Mouse (Mus musculus) thymus, postnatal 4 days (tissue): ENCODE measurements around the gene Rps6ka5.

Source experiments
- DNase-seq: peaks from one replicate; pipeline ENCODE4 v3.0.0; 2021

The Rps6ka5 gene

DNA sequence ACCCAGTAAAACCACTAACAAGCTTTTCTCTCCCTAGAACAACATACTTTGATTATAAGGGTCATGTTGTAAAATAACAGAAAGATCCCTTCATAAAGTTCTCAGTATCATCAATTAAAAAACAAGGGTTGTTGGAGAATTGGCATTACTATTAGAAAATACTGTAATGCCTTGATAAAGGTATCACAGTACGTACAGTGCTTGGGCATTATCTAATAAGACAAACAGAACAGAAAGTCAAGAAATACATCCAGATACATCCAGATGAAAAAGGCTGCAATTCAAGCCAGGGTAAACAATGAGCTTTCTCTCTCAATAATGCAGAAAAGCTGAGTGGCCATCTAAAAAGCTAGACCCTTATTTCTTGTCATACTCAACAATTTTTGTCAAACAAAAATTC, 84.8 kb downstream of the Rps6ka5 start:
- DNase-seq: no peak

DNA sequence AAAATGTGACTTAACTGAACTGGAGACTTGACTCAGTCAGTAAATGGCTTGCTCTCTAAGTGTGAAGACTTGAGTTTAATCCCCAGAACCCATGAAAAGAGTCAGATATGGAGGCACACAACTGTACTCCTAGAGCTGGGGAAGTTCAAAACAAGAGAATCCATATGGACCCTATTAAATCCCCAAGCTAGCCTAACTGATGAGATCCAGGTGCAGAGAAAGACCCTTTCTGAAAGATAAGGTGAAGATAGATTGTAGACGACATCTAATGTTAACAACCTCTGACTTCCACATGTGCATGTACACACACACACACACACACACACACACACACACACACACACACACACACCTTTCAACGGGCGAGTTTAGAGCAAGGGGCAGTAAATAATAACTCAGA, 86.1 kb downstream of the Rps6ka5 start:
- no peak for DNase-seq

DNA sequence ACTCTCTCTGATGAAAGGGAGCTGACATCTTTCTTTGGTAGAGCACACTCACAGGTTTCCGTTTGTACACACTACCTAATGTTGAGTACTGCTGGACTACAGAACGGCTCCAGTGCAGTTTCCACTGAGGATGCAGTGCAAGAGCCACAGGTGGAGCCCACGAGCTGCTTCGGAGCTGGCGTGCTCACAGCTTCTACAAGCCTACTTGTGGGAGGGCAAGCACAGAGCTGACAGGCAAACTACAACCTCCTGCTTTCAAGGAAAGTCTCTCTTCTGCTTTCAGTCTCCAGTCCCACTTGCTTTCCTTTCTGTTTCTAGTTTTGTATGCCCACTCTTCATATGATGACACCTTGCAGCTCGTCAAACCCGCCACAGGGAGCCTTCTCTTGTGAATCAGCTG, 87.1 kb downstream of the Rps6ka5 start:
- DNase-seq: peak; percentile 72

GRCm38 (mm10) chr12:100637886-100638285, 88.9 kb downstream of the Rps6ka5 start:
- no peak for DNase-seq

DNA sequence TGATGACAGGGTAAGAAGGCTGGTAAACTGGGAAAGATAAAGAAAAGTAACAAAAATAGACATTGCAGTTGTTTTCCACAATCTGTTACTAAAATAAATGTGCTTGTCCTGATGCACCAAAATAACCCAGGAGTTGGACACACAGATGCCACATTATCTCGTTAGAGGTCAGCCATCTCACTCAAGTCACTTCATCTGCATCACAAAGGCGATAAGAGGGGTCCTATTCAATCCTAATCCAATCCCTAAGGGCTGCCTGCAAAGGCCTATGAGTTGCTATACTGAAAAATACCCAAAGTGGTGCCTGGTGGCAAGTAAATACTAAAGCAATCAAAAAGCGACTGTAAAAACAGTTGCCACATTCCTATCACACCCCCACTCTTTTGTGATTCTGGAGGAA, 90.0 kb downstream of the Rps6ka5 start:
- no peak for DNase-seq

DNA sequence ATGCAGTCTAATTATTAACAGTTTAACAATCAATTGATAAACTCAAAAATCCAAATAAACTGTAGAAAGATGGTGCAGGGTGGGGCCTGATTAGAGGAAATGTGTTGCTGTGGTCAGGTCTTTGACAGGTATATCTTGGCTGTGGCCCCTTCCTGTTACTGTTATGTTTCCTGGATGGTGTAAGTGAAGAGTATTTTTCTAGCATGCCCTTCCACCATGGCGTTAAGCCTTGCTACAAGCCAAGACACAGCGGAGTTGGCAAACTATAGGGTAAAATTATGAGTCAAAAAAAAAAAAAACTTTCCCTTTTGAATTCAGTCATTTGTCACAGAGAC, 90.5 kb downstream of the Rps6ka5 start:
- DNase-seq: no peak

- DNase-seq: no peak
Observed at GRCm38 (mm10) chr12:100635601-100636298, 91.0 kb downstream of the Rps6ka5 start.

DNA sequence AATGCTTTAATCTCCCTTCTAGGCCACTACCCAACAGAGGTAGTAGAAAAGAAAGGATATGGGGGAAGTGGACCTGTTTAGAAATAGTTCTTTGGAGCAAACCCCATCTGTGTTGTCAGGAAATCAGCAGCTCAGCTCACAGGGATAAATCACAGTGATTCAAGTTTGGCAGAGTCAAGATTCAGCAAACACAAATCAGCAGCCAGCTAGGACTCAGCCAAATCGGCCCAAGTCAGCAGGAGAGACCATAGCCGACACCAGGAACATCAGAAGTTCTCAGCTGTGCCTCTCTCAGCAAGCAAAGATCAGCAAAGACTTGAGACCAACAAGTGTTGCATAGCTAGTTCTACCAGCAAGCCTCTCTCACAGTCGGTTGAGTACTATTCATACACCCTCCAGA, 93.6 kb downstream of the Rps6ka5 start:
- no peak for DNase-seq

- DNase-seq: no peak
Observed at GRCm38 (mm10) chr12:100631286-100631685, 95.5 kb downstream of the Rps6ka5 start.

DNA sequence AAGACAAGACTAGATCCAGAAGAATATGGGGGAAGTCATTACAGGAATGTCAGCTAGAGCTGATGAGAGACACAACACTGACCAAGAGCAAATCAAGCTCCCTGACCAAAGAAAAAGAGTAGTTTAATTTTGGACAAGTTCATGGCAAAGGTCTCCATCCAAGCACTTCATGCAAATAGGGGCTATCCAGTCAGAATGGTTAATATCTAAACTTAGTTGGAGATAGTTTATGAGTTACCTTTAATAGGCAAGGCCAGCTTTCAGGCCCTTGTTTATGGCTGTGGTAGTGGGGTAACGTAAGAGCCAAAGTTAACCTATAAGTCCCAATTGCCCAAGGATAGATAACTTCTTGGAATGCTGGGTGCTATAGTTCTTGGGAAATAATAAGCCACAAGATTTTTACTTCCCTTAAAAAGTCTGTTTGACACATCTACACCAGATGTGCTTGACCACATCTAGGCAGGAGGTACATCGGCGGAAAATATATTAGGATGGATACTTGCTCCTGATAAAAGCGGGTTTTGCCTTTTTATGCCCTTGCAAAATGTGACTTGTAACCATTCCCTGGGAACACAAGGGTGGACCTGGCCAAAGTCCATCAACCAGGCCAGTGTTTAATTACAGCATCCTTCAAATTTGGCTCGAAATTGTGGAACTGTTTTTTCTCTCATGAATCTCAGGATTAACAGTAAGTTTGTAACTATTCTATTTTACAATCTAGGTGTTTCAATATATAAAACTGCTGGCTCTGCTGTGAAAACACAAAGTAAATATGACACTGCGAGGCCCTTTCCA, 97.5 kb downstream of the Rps6ka5 start:
- no peak for DNase-seq

DNA sequence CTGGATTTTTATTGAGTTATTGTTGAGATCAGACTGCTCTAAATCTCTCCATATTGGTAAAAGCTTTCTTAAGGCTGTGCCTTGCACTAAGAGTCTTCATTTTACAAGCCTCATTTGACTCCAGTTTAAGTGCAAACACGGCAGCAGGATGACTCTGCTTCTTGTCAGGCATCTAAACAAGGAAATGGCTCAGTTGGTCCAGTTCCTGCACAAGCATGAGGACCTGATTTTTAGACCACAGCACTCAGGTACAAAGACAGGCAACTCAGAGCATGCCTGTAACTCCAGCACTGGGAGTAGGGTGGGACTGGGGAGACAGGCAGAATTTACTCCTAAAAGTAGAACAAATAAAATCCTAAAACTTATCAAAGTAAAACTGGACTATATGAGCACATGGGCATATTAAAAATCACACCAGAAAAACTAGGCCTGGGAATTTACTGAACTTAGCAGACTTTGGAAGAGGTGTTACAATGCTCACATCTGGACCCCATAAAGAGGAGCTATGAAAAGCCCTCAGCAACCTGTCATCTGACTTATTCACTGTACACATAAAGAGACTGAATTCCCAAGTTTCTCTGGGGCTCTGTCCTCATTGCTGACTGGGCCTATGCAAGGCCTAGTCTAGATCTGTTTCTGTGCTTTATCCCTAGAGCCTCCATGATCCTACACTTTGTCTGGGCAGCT, 99.6 kb downstream of the Rps6ka5 start:
- DNase-seq: no peak

DNA sequence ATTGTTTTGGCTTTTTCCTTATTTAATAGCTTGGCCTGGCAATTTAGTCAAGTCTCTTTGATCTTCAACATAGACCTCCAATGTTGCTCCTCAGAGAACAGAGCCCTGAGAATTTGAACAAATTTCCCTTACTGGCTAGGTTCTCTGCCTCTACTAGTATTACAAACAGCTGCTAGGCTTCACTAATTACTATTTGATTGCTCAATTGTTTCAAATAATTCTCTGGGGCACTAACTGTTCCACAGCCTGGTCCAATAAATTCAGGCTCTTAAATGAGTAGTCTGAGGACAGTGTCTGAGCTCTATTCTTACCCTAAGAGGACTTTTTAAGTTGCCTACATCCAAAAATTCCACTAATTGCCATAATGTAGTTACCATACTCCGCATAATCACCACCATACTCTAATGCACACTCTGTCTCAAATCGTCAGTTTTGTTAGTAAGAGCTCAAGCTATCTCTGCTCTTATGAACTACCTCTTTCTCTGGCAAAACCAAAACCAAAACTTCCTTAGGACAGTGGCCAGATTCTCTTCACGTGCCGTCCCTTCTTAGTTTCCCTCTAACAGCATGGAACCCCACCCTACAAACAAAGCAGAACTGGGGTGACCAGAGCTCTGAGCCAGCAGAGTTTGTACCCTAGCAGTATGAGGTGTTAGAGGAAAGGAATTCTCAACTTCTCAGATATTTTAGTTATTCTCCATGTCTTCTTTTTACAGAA, 100.4 kb downstream of the Rps6ka5 start:
- no peak for DNase-seq

DNA sequence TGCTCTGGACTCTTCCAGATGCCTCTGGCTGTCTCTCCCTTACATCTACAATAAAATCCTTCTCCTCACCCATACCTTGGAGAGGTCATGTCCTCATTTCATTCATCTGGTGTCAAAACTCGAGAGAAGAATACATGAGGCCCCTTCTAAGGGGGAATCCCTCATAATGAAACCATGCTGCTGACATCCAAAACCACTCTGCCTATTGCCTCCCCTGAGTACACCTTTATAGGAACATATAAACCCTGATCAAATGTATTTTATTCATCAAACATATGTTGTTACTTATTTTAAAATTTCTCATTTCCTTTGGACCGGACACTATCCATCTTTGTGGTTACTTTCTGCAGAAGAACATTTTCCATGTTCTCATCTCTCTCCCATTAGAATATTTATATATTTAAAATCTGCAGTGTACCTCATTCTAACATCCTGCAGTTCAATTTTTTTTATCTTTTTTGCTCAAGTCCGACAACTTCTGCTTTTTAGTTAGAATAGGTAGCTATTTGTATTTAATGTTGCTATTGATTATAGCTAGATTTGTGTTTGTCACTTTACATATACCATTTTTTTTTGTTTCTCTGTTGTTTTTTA, 101.8 kb downstream of the Rps6ka5 start:
- DNase-seq: no peak

GRCm38 (mm10) chr12:100615251-100615650, 111.5 kb downstream of the Rps6ka5 start:
- DNase-seq: no peak

DNA sequence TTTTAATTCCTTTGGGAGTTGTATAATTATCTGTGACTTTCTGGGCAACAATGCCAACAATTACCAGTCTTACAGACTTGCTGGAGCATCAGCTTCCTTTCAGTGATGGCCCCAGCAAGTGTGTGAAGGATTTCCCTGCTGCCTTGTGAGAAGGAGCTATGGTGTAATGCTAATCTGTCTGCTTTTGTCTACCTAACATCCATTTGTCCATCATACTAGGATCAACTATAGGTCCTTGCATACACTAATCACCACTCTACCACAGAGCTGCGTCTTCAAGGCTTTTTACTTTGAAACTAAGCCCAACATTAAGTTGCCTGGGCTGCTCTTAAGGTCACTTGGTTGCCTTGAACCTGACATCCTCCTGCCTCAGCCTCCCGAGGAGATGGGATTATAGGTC, 112.9 kb downstream of the Rps6ka5 start:
- DNase-seq: no peak

DNA sequence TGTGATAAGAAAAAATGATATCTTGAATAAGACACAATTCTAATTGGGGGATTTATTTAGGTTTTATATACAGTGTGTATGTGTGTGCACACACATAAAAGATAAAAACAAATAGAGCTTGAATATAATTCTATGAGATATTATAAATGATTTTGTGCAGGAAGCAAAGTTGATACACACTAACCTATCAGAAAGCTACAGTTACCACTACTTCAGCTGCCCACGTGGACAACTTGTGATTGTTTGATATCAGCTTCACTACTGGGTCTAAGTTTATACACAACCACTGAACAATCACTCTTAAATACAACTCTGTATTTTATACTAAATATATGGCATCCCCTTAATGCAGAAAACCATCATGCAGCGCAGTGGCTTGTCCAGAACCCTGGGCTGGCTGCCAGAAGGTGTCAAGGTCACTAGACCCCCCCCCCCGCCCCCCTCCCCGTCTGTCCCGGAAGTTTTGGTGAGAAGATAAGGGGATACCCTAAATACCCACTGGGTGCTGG, 113.5 kb downstream of the Rps6ka5 start:
- DNase-seq: no peak

DNA sequence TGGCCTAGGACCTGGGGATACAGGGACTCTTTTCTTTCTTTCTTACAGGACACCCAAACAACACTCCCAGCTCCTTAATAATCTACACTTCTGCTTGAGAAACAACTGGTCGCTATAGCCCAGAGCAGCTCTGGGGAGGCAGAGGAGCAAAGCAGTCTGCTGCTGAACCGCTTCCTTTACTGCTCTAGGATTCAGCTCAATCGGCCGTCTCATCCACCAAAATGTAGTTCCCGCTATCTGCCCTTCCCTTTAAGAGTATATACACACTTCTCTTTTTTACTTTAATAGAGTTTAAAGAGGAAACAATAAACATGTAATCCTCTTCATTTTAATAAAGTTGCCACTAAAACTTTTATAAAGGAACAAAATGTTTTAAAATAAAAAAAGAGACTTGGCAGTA, 117.0 kb downstream of the Rps6ka5 start:
- DNase-seq: no peak

GRCm38 (mm10) chr12:100609064-100609463, 117.7 kb downstream of the Rps6ka5 start:
- no peak for DNase-seq

DNA sequence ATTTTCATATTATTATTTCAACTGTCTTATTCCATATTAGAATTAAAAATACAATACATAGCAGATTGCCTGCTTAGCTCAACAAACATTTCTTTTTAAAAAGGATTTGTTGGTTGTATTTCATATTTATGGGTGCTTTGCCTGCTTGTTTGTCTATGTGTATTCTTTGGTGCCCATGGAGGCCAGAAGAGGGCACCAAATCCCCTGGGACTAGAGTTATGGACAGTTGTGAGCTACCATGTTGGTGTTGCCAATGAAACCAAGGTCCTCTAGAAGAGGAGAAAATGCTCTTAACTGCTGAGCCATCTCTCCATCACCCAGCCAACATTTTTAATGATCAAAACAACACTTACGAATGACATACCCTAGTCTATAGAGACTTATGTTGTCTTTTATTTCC, 120.0 kb downstream of the Rps6ka5 start:
- DNase-seq: peak; percentile 64

- no peak for DNase-seq
Observed at GRCm38 (mm10) chr12:100605596-100605995, 121.2 kb downstream of the Rps6ka5 start.

- peak; percentile 48 for DNase-seq
Observed at GRCm38 (mm10) chr12:100604540-100604939, 122.2 kb downstream of the Rps6ka5 start.

- no peak for DNase-seq
Observed at GRCm38 (mm10) chr12:100594700-100595099, 132.1 kb downstream of the Rps6ka5 start.

GRCm38 (mm10) chr12:100586601-100587000, 140.2 kb downstream of the Rps6ka5 start:
- no peak for DNase-seq
